Mouse (Mus musculus): ENCODE data around the gene Phf20.

DNA sequence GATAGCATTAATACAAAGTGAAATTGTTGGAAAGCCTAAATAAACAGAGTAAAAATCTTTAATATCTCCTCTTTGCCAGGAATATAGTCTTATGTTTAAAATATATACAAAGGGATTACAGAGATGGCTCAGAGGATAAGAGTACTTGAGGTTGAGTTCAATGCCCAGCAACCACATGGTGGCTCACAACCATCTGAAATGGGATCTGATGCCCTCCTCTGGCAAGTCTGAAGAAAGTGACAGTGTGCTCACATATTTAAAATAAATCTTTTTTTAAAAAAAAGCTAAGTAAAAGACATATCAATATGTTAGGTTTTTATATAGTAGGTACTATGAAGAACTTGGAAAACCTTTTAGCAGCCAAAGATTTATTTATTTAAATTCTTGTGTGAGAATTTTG is 44.7 kb upstream of the Phf20 start:
- no peak for TF ChIP-seq POLR2A (IDR thresholded peaks at IDR 0.05; ENCODE audit: insufficient read length, low read depth)
- no peak for TF ChIP-seq TCF12 (IDR thresholded peaks at IDR 0.05; ENCODE audit: insufficient read depth, poor library complexity, severe bottlenecking)
- TF ChIP-seq MYOG (IDR thresholded peaks at IDR 0.05; ENCODE audit: control insufficient read depth in 1 of 3, insufficient read depth in 1 of 3, insufficient read length in 2 of 3, low read depth in 2 of 3) = no peak
- no peak for TF ChIP-seq POLR2AphosphoS2 (IDR thresholded peaks at IDR 0.05; ENCODE audit: insufficient read length, low read depth)
- TF ChIP-seq MAX (IDR thresholded peaks at IDR 0.05; ENCODE audit: low read depth) = no peak
